Mouse (Mus musculus): ENCODE data around the gene Mrpl21.

Mrpl21 gene

GRCm38 (mm10) chr19:3297034-3297433 lies 14.3 kb downstream of the Mrpl21 start:
- DNase-seq (ENCODE audit: low read depth, low spot score), result no peak

DNA sequence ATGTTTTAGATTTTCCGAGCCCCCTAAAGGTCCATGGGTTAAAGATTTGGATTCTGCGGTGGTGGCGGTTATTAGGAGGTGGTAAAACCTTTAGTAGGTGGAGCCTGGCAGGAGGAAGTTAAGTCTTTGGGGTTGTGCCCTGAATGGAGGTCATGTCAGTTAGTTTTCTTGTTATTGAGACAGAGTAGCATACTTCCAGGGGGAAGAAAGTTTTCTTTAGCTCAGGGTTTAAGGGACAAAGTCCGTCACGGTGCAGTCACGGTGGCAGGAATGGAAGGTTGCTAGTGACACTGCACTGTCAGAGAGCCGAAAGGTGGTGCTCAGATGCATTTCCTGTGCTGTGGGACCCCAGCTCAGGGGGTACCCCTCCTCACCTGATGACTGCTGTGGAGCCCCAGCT lies 15.1 kb downstream of the Mrpl21 start:
- no peak for DNase-seq (ENCODE audit: low read depth, low spot score)

GRCm38 (mm10) chr19:3304017-3304416 lies 21.3 kb downstream of the Mrpl21 start:
- no peak for DNase-seq (ENCODE audit: low read depth, low spot score)

GRCm38 (mm10) chr19:3307175-3307949 lies 24.7 kb downstream of the Mrpl21 start:
- DNase-seq (ENCODE audit: low read depth, low spot score), result no peak

GRCm38 (mm10) chr19:3319341-3319740 lies 36.6 kb downstream of the Mrpl21 start:
- no peak for DNase-seq (ENCODE audit: low read depth, low spot score)

- no peak for DNase-seq (ENCODE audit: low read depth, low spot score)
These were observed 37.4 kb downstream of the Mrpl21 start for GRCm38 (mm10) chr19:3320086-3320485.

GRCm38 (mm10) chr19:3320801-3321200 lies 38.1 kb downstream of the Mrpl21 start:
- DNase-seq (ENCODE audit: low read depth, low spot score), result peak; percentile 77

DNA sequence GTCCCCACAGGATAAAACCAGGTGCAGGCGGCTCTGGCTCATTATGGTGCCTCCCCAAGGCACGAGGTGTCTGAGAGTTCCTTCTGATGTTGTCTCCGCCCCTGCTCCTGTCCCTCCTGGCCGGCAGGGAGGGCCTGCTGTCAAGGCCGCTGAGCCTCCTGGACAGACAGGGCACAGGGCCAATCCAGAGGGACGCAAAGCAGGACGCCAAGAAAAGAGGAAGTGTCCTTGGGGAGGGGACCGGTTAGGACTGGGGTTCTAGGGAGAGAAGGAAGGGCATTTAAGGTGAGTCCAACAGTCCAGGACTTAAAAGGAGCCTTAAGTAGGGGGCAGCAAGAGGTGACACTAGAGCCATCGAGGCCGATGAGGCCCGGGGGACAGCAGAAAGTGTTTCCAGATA lies 38.9 kb downstream of the Mrpl21 start:
- peak; percentile 36 for DNase-seq (ENCODE audit: low read depth, low spot score)

- DNase-seq (ENCODE audit: low read depth, low spot score), result peak; percentile 82
These were observed 39.7 kb downstream of the Mrpl21 start, which contains the start of gene Cpt1a for GRCm38 (mm10) chr19:3322261-3322969. Cpt1a (plus strand) TSS chr19:3322334.

DNA sequence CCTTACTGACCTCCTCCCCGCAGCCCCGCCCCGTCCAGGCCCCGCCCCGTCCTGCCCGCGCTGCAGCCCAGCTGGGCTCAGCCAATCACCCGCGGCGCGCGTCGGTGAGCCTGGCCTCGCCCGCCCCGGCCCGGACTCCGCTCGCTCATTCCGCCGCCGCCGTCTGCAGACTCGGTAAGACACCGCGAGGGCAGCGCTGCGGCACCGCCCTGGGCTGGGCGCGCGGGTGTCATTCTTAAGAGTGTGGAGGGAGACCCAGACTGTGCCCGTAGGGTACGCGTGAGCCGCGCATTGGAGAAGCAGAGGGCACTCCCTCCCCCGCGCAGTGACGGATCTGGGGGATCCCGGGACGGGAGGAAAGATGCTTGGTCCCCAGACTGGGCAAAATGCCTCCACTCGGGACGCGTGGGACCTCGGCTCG lies 40.5 kb downstream of the Mrpl21 start:
- peak; percentile 86 for DNase-seq (ENCODE audit: low read depth, low spot score)

DNA sequence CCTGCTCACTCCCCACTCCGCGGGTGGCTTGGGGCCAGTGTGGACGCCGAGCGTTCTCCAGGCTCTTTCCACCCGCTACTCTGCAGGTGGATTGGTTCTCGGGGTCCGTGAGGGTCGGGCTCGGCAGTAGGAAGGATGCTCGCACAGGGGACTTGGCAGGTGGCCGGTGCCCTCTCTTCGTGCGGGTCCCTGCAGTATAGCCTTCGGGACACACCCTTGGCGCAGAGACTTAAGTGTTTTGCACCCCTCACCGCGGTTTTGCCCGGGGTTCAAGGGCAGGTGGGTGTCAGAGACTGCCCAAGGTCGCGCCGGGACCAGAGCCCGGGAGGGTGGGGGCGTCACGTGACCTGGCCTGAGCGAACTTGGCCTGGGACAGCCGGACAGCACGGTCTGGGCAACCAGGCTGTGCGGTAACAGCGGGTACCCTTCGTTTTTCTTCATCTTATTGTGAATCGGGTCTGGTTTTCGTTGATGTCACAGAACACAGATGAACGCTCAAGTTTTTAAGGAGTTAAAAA lies 41.1 kb downstream of the Mrpl21 start:
- peak; percentile 42 for DNase-seq (ENCODE audit: low read depth, low spot score)

GRCm38 (mm10) chr19:3324271-3324811 lies 41.6 kb downstream of the Mrpl21 start:
- DNase-seq (ENCODE audit: low read depth, low spot score), result peak; percentile 28

DNA sequence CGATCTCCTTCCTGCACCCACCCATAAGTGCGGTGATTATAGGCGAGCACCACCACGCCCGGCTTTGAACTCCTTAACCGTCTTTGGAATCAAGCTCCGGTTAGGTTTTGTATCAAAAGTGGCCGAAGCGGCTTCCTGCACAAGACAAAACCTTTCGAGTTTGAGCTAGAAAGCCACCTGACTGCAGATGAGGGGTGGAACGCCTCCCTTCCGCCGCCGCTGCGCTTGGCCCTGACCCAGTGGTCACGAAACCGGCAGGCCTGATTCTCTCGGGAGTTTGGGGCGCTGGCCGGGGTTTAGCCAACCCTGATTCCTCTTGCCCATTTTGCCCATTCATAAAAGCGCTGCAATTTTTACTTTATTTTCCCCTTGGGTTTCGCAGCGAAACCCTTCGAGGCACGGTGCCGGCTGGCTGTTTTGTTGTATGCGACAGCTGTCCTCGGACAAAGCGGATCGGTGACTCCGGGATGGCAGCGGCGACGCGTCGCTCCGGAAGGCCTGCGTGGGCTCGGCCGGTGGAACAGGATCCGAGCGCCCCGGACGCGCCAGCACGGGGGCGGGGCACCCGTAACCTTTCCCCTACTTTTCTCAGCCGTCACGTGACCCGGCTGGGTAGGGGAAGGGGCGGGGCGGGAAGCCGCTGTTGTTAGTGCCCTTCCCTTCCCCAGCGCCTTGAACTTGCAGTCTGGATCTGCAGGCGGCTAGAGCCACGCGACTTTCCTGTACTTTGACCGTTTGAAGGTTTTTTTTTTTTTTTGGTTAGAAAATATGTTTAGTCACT lies 42.4 kb downstream of the Mrpl21 start:
- DNase-seq (ENCODE audit: low read depth, low spot score), result peak; percentile 95

DNA sequence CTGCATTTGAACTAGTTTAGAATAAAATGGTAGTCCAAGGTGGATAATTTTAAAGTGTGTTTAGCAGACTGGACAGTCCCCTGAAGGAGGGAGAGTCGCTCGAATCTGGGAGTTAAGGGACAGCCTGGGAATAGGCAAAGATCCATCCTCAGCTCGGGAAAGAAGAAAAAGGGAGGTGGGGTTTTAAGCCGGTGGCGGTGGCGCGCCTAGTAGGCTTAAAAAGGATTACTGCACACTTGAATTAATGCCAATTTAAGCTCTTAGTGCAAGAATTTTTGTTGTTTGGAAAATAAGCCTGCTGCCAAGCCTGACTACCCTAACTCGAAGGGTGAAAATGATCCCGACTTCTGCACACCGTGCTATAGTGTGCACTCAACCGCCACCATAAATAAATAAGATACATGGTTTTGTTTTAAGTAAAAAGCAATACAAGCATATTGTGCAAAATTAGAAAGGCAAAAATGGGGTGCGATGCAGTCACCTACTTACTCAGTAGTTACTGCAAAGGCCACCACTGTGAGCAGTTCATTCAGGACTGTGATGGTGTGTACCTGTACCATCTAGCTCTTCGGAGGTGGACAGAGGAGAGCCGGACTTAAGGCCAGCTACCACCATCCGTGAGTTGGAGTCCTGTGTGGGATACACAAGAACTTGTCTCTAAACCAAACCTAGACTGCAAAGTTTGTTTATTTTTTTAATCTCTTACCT lies 43.2 kb downstream of the Mrpl21 start:
- DNase-seq (ENCODE audit: low read depth, low spot score), result no peak

GRCm38 (mm10) chr19:3326479-3327047 lies 43.9 kb downstream of the Mrpl21 start:
- DNase-seq (ENCODE audit: low read depth, low spot score), result no peak

DNA sequence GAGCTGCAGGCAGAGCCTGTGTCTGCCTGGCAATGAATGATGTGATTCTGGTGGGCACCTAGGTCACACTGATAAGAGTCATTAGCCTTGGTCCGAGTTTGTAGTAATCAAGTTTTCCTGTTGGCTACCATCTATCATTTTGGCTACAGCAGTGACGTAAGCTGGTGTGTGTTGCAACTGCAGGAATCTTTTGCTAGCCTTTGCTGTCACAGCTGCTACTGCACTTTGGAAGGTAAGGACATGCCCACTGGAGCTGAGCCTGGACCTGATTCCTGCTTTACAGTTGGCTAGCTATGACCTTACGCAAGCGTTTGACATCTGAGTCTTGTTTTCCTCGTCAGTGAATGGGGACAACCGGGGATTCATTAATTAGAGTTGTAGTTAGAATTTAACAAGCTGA lies 50.5 kb downstream of the Mrpl21 start:
- no peak for DNase-seq (ENCODE audit: low read depth, low spot score)

GRCm38 (mm10) chr19:3333694-3334515 lies 51.2 kb downstream of the Mrpl21 start:
- DNase-seq (ENCODE audit: low read depth, low spot score), result peak; percentile 20

DNA sequence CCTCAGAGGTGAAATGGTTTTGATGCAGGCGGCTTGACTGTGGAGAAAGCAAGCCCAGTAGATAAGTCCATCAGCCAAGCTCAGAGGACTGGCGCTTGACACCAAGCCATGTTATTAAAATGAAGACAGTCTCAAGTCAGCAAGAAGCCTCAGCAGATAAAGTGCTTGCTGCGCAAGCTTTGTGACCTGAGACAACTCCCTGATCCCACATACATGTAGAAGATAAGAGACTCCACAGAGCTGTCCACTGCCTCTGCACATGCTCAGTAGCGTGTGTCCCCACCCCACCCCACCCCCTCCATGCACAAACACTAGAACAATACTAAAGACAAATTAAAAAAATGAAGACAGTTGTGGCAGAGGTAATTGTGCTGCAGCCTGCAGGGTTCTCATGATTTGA lies 51.8 kb downstream of the Mrpl21 start:
- no peak for DNase-seq (ENCODE audit: low read depth, low spot score)

GRCm38 (mm10) chr19:3335917-3336316 lies 53.2 kb downstream of the Mrpl21 start:
- no peak for DNase-seq (ENCODE audit: low read depth, low spot score)
